Mouse (Mus musculus): ENCODE data around the gene Krt5. TPM values are rescaled to one million over a fixed set of nuclear protein-coding genes. Genes with fewer than 3 reads are reported as not detected.

Krt5 gene
- polyA plus RNA-seq (2015; fragmentation: Nextera tagmentation; extraction: Ambion mirVana) = 0.48 and 1.4 TPM in 2 replicates

GRCm38 (mm10) chr15:101712720-101713119, at the start of gene Krt5:
TSS of gene Krt5 (minus strand) at chr15:101712898.

GRCm38 (mm10) chr15:101742711-101743110, 30.0 kb upstream of the Krt5 start, which contains the start of gene Krt71:
TSS of gene Krt71 (minus strand) at chr15:101743109.

DNA sequence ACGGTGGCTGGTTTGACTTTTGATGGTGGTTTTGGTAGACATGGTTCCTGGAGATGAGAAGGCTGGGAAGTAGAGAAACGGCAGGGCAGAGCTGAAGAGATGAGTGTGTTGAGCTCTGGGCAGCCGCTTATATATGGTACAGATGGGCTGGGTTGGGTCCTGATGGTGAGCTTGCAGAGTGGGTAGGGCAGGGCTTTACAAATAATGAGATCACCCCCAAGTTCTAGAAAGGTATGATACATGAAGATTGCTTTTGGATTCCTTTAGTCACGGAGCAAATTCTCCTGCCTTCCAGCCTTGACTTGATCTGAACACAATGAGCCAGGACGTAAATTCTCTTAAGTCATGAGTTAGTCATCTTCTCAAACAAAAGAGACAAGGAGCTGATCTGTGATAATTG, 18.5 kb downstream of the Krt5 start, which contains the start of gene Krt6a:
Gene Krt6a (minus strand): TSS at position 101 of the 400 bp plus-strand sequence.

DNA sequence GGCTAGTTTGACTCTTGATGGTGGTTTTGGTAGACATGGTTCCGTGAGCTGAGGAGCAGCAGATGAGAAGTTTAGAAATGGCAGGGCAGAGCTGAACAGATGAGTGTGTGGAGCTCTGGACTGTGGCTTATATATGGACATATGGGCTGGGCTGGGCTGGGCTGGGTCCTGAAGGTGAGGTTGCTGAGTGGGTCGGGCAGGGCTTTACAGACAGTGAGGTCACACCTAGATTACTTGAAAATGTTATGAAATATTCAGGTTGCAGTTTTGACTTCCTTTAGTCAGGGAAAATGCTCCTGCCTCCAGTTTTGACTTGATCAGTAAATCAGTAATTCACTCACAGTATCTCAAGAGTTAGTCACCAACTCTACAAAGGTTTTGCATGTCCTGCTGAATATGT, 32.5 kb downstream of the Krt5 start, which contains the start of gene Krt6b:
Gene Krt6b (minus strand): TSS at position 101 of the 400 bp plus-strand sequence.

Small RNA genes within 50 kb of the gene (microRNA-seq; reads per million reads assigned to microRNA genes)
- gene Gm44323 (ENCODE audit: borderline replicate concordance, insufficient number of aligned reads) (not detected), gene Gm44342 (ENCODE audit: borderline replicate concordance, insufficient number of aligned reads) (not detected), gene Gm44383 (ENCODE audit: borderline replicate concordance, insufficient number of aligned reads) (not detected)

Other genes starting within 250 kb of the Krt5 start
- gene Krt81, start 249.1 kb downstream of the Krt5 start, polyA plus RNA-seq (2015; fragmentation: Nextera tagmentation; extraction: Ambion mirVana) = not detected in 2 replicates
- gene Krt86, start 239.4 kb downstream of the Krt5 start, polyA plus RNA-seq (2015; fragmentation: Nextera tagmentation; extraction: Ambion mirVana) = 0.14 TPM in 1 of 2 replicates, not detected in the other
- not detected in 2 replicates for gene Krt83, start 221.4 kb downstream of the Krt5 start, polyA plus RNA-seq (2015; fragmentation: Nextera tagmentation; extraction: Ambion mirVana)
- not detected in 2 replicates for gene Gm49425, start 195.6 kb downstream of the Krt5 start, polyA plus RNA-seq (2015; fragmentation: Nextera tagmentation; extraction: Ambion mirVana)
- gene Krt84, start 180.1 kb downstream of the Krt5 start, polyA plus RNA-seq (2015; fragmentation: Nextera tagmentation; extraction: Ambion mirVana) = not detected in 2 replicates
- gene Krt82, start 162.2 kb downstream of the Krt5 start, polyA plus RNA-seq (2015; fragmentation: Nextera tagmentation; extraction: Ambion mirVana) = not detected in 2 replicates
- gene Krt90, start 149.9 kb downstream of the Krt5 start, polyA plus RNA-seq (2015; fragmentation: Nextera tagmentation; extraction: Ambion mirVana) = 0.90 and 2.8 TPM in 2 replicates
- not detected in 2 replicates for gene Krt75, start 139.0 kb downstream of the Krt5 start, polyA plus RNA-seq (2015; fragmentation: Nextera tagmentation; extraction: Ambion mirVana)
- not detected in 2 replicates for gene Gm5414, start 84.7 kb downstream of the Krt5 start, polyA plus RNA-seq (2015; fragmentation: Nextera tagmentation; extraction: Ambion mirVana)
- gene Gm5478, start 65.5 kb downstream of the Krt5 start, polyA plus RNA-seq (2015; fragmentation: Nextera tagmentation; extraction: Ambion mirVana) = not detected in 2 replicates
- gene Krt6b, start 32.6 kb downstream of the Krt5 start, polyA plus RNA-seq (2015; fragmentation: Nextera tagmentation; extraction: Ambion mirVana) = 0.16 TPM in 1 of 2 replicates, not detected in the other
- 0.22 TPM in 1 of 2 replicates, not detected in the other for gene Krt6a, start 18.6 kb downstream of the Krt5 start, polyA plus RNA-seq (2015; fragmentation: Nextera tagmentation; extraction: Ambion mirVana)
- gene Krt71, start 30.2 kb upstream of the Krt5 start, polyA plus RNA-seq (2015; fragmentation: Nextera tagmentation; extraction: Ambion mirVana) = 0.14 TPM in 1 of 2 replicates, not detected in the other
- gene Krt72, start 73.6 kb upstream of the Krt5 start, polyA plus RNA-seq (2015; fragmentation: Nextera tagmentation; extraction: Ambion mirVana) = not detected in 2 replicates
- gene Krt73, start 89.4 kb upstream of the Krt5 start, polyA plus RNA-seq (2015; fragmentation: Nextera tagmentation; extraction: Ambion mirVana) = not detected in 2 replicates
- gene Krt2, start 105.3 kb upstream of the Krt5 start, polyA plus RNA-seq (2015; fragmentation: Nextera tagmentation; extraction: Ambion mirVana) = not detected in 2 replicates
- gene Krt1, start 137.9 kb upstream of the Krt5 start, polyA plus RNA-seq (2015; fragmentation: Nextera tagmentation; extraction: Ambion mirVana) = 1.1 and 3.8 TPM in 2 replicates
- not detected in 2 replicates for gene Krt77, start 156.8 kb upstream of the Krt5 start, polyA plus RNA-seq (2015; fragmentation: Nextera tagmentation; extraction: Ambion mirVana)
- gene Krt76, start 180.0 kb upstream of the Krt5 start, polyA plus RNA-seq (2015; fragmentation: Nextera tagmentation; extraction: Ambion mirVana) = 0.05 and 0.10 TPM in 2 replicates
- 0.12 and 8.4 TPM in 2 replicates for gene Krt4, start 211.8 kb upstream of the Krt5 start, polyA plus RNA-seq (2015; fragmentation: Nextera tagmentation; extraction: Ambion mirVana)
- gene Krt79, start 227.4 kb upstream of the Krt5 start, polyA plus RNA-seq (2015; fragmentation: Nextera tagmentation; extraction: Ambion mirVana) = 0.06 and 0.18 TPM in 2 replicates
- 0.04 and 0.24 TPM in 2 replicates for gene Krt78, start 241.4 kb upstream of the Krt5 start, polyA plus RNA-seq (2015; fragmentation: Nextera tagmentation; extraction: Ambion mirVana)